In genomic region chr4:119415072-119415753, GRCm38 (mm10) we compare ENCODE assay signal across 8 mouse cellular contexts. TPM values are rescaled to one million over a fixed set of nuclear protein-coding genes. Genes with fewer than 3 reads are reported as not detected.
DNase-seq lines count a peak whose midpoint lies in the region; ATAC-seq and TF ChIP-seq lines count a peak whose summit lies in the region.

Gene Ccdc30, minus strand, starts transcription at chr4:119415521.

- peaks cover 37% of the 10 kb centered on the region for H3K4me1 ChIP-seq in erythroblast, embryonic 14.5 days (ENCODE audit: control insufficient read depth)
- H3K4me1 ChIP-seq in embryonic facial prominence, embryonic 14.5 days (ENCODE audit: control insufficient read depth, insufficient read depth, low read length) = peaks cover 7% of the 10 kb centered on the region
- H3K4me1 ChIP-seq in heart, embryonic 10.5 days = peaks cover 5% of the 10 kb centered on the region
- H3K4me1 ChIP-seq in limb, embryonic 13.5 days = peaks cover 12% of the 10 kb centered on the region
- H3K4me1 ChIP-seq in midbrain, embryonic 14.5 days (ENCODE audit: control insufficient read depth, insufficient read depth, low read length) = no peaks in the 10 kb centered on the region
- H3K4me1 ChIP-seq in small intestine, adult 2 months (ENCODE audit: control insufficient read depth, insufficient read depth, insufficient read length, low read length) = peaks cover 9% of the 10 kb centered on the region

- H3K27ac ChIP-seq in embryonic facial prominence, embryonic 14.5 days (replicated peaks; ENCODE audit: low read depth, low read length) = no peak within 1 kb of the TSS; the same call in 1 of the 2 replicates
- H3K27ac ChIP-seq in heart, embryonic 10.5 days = peak within 1 kb of the TSS; percentile 42
- no peak within 1 kb of the TSS for H3K27ac ChIP-seq in limb, embryonic 13.5 days
- H3K27ac ChIP-seq in midbrain, embryonic 14.5 days (replicated peaks; ENCODE audit: low read depth, low read length) = peak within 1 kb of the TSS; percentile 76
- no peak within 1 kb of the TSS for H3K27ac ChIP-seq in small intestine, adult 2 months (ENCODE audit: insufficient read depth, low read depth, low read length)

- no peak; the same call in 1 of the 2 replicates for TF ChIP-seq POLR2A in small intestine, adult 2 months (IDR thresholded peaks at IDR 0.05; ENCODE audit: low read depth, low read length)

- H3K36me3 ChIP-seq in erythroblast, embryonic 14.5 days (ENCODE audit: control insufficient read depth) = no peaks in the 10 kb centered on the region
- no peaks in the 10 kb centered on the region for H3K36me3 ChIP-seq in embryonic facial prominence, embryonic 14.5 days (ENCODE audit: control insufficient read depth, insufficient read depth, low read length)
- peaks cover 6% of the 10 kb centered on the region; the same call in 1 of the 2 replicates for H3K36me3 ChIP-seq in heart, embryonic 10.5 days
- H3K36me3 ChIP-seq in limb, embryonic 13.5 days = peaks cover 9% of the 10 kb centered on the region
- H3K36me3 ChIP-seq in midbrain, embryonic 14.5 days (ENCODE audit: control insufficient read depth, insufficient read depth, low read length) = 0 out of 2 replicates have a peak, but pooled peaks cover 3% of the 10 kb centered on the region
- peaks cover 5% of the 10 kb centered on the region; the same call in 1 of the 2 replicates for H3K36me3 ChIP-seq in small intestine, adult 2 months (ENCODE audit: control insufficient read depth, insufficient read depth, low read length)

- WGBS in embryonic facial prominence, embryonic 14.5 days = 0% methylated on average over 36 of the region's 49 CpGs
- WGBS in heart, embryonic 10.5 days = under 1% methylated on average over 49 of the region's 49 CpGs
- WGBS in limb, embryonic 13.5 days = under 1% methylated on average over 49 of the region's 49 CpGs
- under 1% methylated on average over 49 of the region's 49 CpGs for WGBS in midbrain, embryonic 14.5 days
- under 1% methylated on average over 49 of the region's 49 CpGs for WGBS in small intestine, adult 2 months

- DNase-seq in embryonic facial prominence, embryonic 14.5 days (ENCODE audit: low spot score) = peak; percentile 97
- DNase-seq in heart, embryonic 10.5 days (ENCODE audit: low spot score) = peak; percentile 97
- DNase-seq in kidney, adult 9 months = peak; percentile 95
- peak; percentile 97 for DNase-seq in midbrain, embryonic 14.5 days

- peak within 1 kb of the TSS; percentile 65 for H3K9ac ChIP-seq in embryonic facial prominence, embryonic 14.5 days (ENCODE audit: low read depth, low read length)
- H3K9ac ChIP-seq in limb, embryonic 13.5 days = peak within 1 kb of the TSS; percentile 67
- peak within 1 kb of the TSS; percentile 64 for H3K9ac ChIP-seq in midbrain, embryonic 14.5 days (replicated peaks; ENCODE audit: low read length)

- H3K9me3 ChIP-seq in erythroblast, embryonic 14.5 days (ENCODE audit: control insufficient read depth, low read length) = no peaks in the 10 kb centered on the region
- no peaks in the 10 kb centered on the region for H3K9me3 ChIP-seq in embryonic facial prominence, embryonic 14.5 days (ENCODE audit: control insufficient read depth, low read length)
- H3K9me3 ChIP-seq in heart, embryonic 10.5 days = no peaks in the 10 kb centered on the region
- H3K9me3 ChIP-seq in limb, embryonic 13.5 days = no peaks in the 10 kb centered on the region
- no peaks in the 10 kb centered on the region for H3K9me3 ChIP-seq in midbrain, embryonic 14.5 days (ENCODE audit: control insufficient read depth, low read length)

- no peak; the same call in 1 of the 2 replicates for ATAC-seq in erythroblast, adult 5-6 weeks (replicated peaks; ENCODE audit: low FRiP score, poor library complexity, severe bottlenecking)
- ATAC-seq in embryonic facial prominence, embryonic 14.5 days (ENCODE audit: low read depth) = peak; percentile 100
- peak; percentile 100 for ATAC-seq in limb, embryonic 13.5 days (ENCODE audit: low FRiP score, low read depth)
- peak; percentile 99 for ATAC-seq in midbrain, embryonic 14.5 days (ENCODE audit: low FRiP score, low TSS enrichment)

- no peak for TF ChIP-seq CTCF in small intestine, adult 2 months (IDR thresholded peaks at IDR 0.05; ENCODE audit: extremely low read depth, insufficient read length, insufficient replicate concordance, low read depth, low read length)

- H3K4me2 ChIP-seq in embryonic facial prominence, embryonic 14.5 days (ENCODE audit: low read depth, low read length) = peak within 1 kb of the TSS; percentile 96
- peak within 1 kb of the TSS; percentile 97 for H3K4me2 ChIP-seq in limb, embryonic 13.5 days (replicated peaks)
- peak within 1 kb of the TSS; percentile 83 for H3K4me2 ChIP-seq in midbrain, embryonic 14.5 days (ENCODE audit: low read length)

- H3K4me3 ChIP-seq in erythroblast, embryonic 14.5 days (replicated peaks) = peak within 1 kb of the TSS; percentile 52
- peak within 1 kb of the TSS; percentile 56 for H3K4me3 ChIP-seq in embryonic facial prominence, embryonic 14.5 days (ENCODE audit: low read depth, low read length)
- peak within 1 kb of the TSS; percentile 72 for H3K4me3 ChIP-seq in heart, embryonic 10.5 days
- peak within 1 kb of the TSS; percentile 61 for H3K4me3 ChIP-seq in limb, embryonic 13.5 days
- H3K4me3 ChIP-seq in midbrain, embryonic 14.5 days (replicated peaks; ENCODE audit: low read depth, low read length) = peak within 1 kb of the TSS; percentile 66
- peak within 1 kb of the TSS; percentile 83 for H3K4me3 ChIP-seq in small intestine, adult 2 months (ENCODE audit: low read depth, low read length)

- peaks cover 47% of the 10 kb centered on the region for H3K27me3 ChIP-seq in erythroblast, embryonic 14.5 days (ENCODE audit: control insufficient read depth)
- H3K27me3 ChIP-seq in embryonic facial prominence, embryonic 14.5 days (replicated peaks; ENCODE audit: control insufficient read depth, insufficient read depth, low read length) = no peaks in the 10 kb centered on the region
- no peaks in the 10 kb centered on the region for H3K27me3 ChIP-seq in heart, embryonic 10.5 days (ENCODE audit: insufficient read depth, poor library complexity, severe bottlenecking)
- no peaks in the 10 kb centered on the region for H3K27me3 ChIP-seq in limb, embryonic 13.5 days
- 0 out of 2 replicates have a peak, but pooled peaks cover 8% of the 10 kb centered on the region for H3K27me3 ChIP-seq in midbrain, embryonic 14.5 days (ENCODE audit: control insufficient read depth, insufficient read depth, low read length)
- no peaks in the 10 kb centered on the region for H3K27me3 ChIP-seq in small intestine, adult 2 months (ENCODE audit: control insufficient read depth, insufficient read depth, low read length)

RNA-seq across cellular contexts. Expression of gene Ccdc30, which starts in this region (rescaled TPM):
- polyA plus RNA-seq in erythroblast, embryonic 14.5 days (2012) = not detected in 2 replicates
- not detected in 2 replicates for total RNA-seq in erythroblast, adult 5-6 weeks (2015; ENCODE audit: low replicate concordance)
- total RNA-seq in erythroblast, adult 5-6 weeks (2017; ENCODE audit: low replicate concordance) = not detected in 2 replicates
- polyA plus RNA-seq in embryonic facial prominence, embryonic 14.5 days (2014; fragmentation: Nextera tagmentation; extraction: Ambion mirVana) = 5.5 and 5.7 TPM in 2 replicates
- 3.1 and 3.6 TPM in 2 replicates for polyA plus RNA-seq in heart, embryonic 10.5 days (2016; fragmentation: Nextera tagmentation; extraction: Ambion mirVana)
- polyA plus RNA-seq in limb, embryonic 13.5 days (2015; fragmentation: Nextera tagmentation; extraction: Ambion mirVana) = 6.6 and 7.5 TPM in 2 replicates
- 19.3 and 20.6 TPM in 2 replicates for polyA plus RNA-seq in midbrain, embryonic 14.5 days (2014; fragmentation: Nextera tagmentation; extraction: Ambion mirVana)
- 0.10 and 0.13 TPM in 2 replicates for polyA plus RNA-seq in small intestine, adult 2 months (2012; rRNA removed)

Comparison
In these comparisons a context has a peak if more than half of its experiments do, and no peak if none do; other contexts are left out.
1. H3K27ac ChIP-seq: peak in heart, embryonic 10.5 days (single experiment) and midbrain, embryonic 14.5 days (single experiment); none in embryonic facial prominence, embryonic 14.5 days (single experiment), limb, embryonic 13.5 days (single experiment) and small intestine, adult 2 months (single experiment).
2. Peak in every context shown above with its lines, with median percentiles within 50 percentile points of each other: H3K4me3 ChIP-seq, DNase-seq, H3K4me2 ChIP-seq and H3K9ac ChIP-seq.